Mouse (Mus musculus): Measurements from ENCODE around the gene Gnai2. TPM values are rescaled to one million over a fixed set of nuclear protein-coding genes. Genes with fewer than 3 reads are reported as not detected.

Gene Gnai2
- total and polyA plus RNA-seq, 3 experiments, result 232 to 657 (median 375) TPM

GRCm38 (mm10) chr9:107612191-107612944, 22.8 kb downstream of the Gnai2 start:
- Histone ChIP-seq H3K4me1 (ENCODE audit: insufficient read depth, low read depth, low read length) (peaks cover 44% of the 10 kb centered on the region), H3K4me3 (ENCODE audit: low read depth, low read length) (peak overlapping the region; percentile 68), H3K36me3 (replicated peaks) (peaks cover 37% of the 10 kb centered on the region), H3K9me3 (replicated peaks) (no peaks in the 10 kb centered on the region), H3K27me3 (ENCODE audit: insufficient read depth, low read length) (peaks cover 17% of the 10 kb centered on the region)
- ATAC-seq (ENCODE audit: extremely low read depth, insufficient number of reproducible peaks, low FRiP score, poor library complexity, severe bottlenecking) (peak; percentile 82), DNase-seq (ENCODE audit: low spot score) (peak; percentile 99)
- TF ChIP-seq CTCF (IDR thresholded peaks at IDR 0.05; ENCODE audit: low read depth, low read length), result peak; percentile 90
- TF ChIP-seq TAL1 (conservative IDR thresholded peaks at IDR 0.05; ENCODE audit: low read depth, low read length), result no peak

GRCm38 (mm10) chr9:107611456-107612190, 23.5 kb downstream of the Gnai2 start:
- no peak for TF ChIP-seq GATA2 (IDR thresholded peaks at IDR 0.05; ENCODE audit: borderline replicate concordance, low read depth, low read length)
- no peak for TF ChIP-seq CTCF (IDR thresholded peaks at IDR 0.05; ENCODE audit: low read depth, low read length)
- no peak for TF ChIP-seq GATA1 (IDR thresholded peaks at IDR 0.05; ENCODE audit: borderline replicate concordance, low read length)
- no peak for TF ChIP-seq POLR2AphosphoS5 (IDR thresholded peaks at IDR 0.05; ENCODE audit: insufficient replicate concordance, low read depth, low read length)
- no peak for TF ChIP-seq TAL1 (conservative IDR thresholded peaks at IDR 0.05; ENCODE audit: low read depth, low read length)
- Histone ChIP-seq H3K27me3 (ENCODE audit: insufficient read depth, low read length) (peaks cover 23% of the 10 kb centered on the region), H3K36me3 (replicated peaks) (peaks cover 31% of the 10 kb centered on the region), H3K4me3 (ENCODE audit: low read depth, low read length) (peak overlapping the region; percentile 68; the same call in 1 of the 2 replicates), H3K4me1 (ENCODE audit: insufficient read depth, low read depth, low read length) (peaks cover 51% of the 10 kb centered on the region), H3K9me3 (replicated peaks) (no peaks in the 10 kb centered on the region)
- no peak for DNase-seq (ENCODE audit: low spot score)
- ATAC-seq (ENCODE audit: extremely low read depth, insufficient number of reproducible peaks, low FRiP score, poor library complexity, severe bottlenecking), result no peak

- H3K4me3 ChIP-seq (ENCODE audit: low read depth, low read length), result no peak overlapping the region
- H3K27me3 ChIP-seq (ENCODE audit: insufficient read depth, low read length), result peaks cover 43% of the 10 kb centered on the region
- H3K36me3 ChIP-seq (replicated peaks), result peaks cover 9% of the 10 kb centered on the region
- H3K4me1 ChIP-seq (ENCODE audit: insufficient read depth, low read depth, low read length), result peaks cover 66% of the 10 kb centered on the region
- ATAC-seq (ENCODE audit: extremely low read depth, insufficient number of reproducible peaks, low FRiP score, poor library complexity, severe bottlenecking) (no peak), DNase-seq (ENCODE audit: low spot score) (no peak)
- no peaks in the 10 kb centered on the region for H3K9me3 ChIP-seq (replicated peaks)
- no peak for TF ChIP-seq GATA2 (IDR thresholded peaks at IDR 0.05; ENCODE audit: borderline replicate concordance, low read depth, low read length)
- TF ChIP-seq POLR2AphosphoS5 (IDR thresholded peaks at IDR 0.05; ENCODE audit: insufficient replicate concordance, low read depth, low read length), result no peak
- no peak for TF ChIP-seq TAL1 (conservative IDR thresholded peaks at IDR 0.05; ENCODE audit: low read depth, low read length)
Observed at GRCm38 (mm10) chr9:107609433-107609830, 25.7 kb downstream of the Gnai2 start.

- DNase-seq (ENCODE audit: low spot score) (no peak), ATAC-seq (ENCODE audit: extremely low read depth, insufficient number of reproducible peaks, low FRiP score, poor library complexity, severe bottlenecking) (no peak)
- H3K9me3 ChIP-seq (replicated peaks), result no peaks in the 10 kb centered on the region
- H3K4me1 ChIP-seq (ENCODE audit: insufficient read depth, low read depth, low read length), result peaks cover 66% of the 10 kb centered on the region
- H3K36me3 ChIP-seq (replicated peaks), result peaks cover 4% of the 10 kb centered on the region
- H3K4me3 ChIP-seq (ENCODE audit: low read depth, low read length), result no peak within 1 kb of the TSS
- TF ChIP-seq TAL1 (conservative IDR thresholded peaks at IDR 0.05; ENCODE audit: low read depth, low read length) (no peak), GATA1 (IDR thresholded peaks at IDR 0.05; ENCODE audit: borderline replicate concordance, low read length) (no peak), POLR2AphosphoS5 (IDR thresholded peaks at IDR 0.05; ENCODE audit: insufficient replicate concordance, low read depth, low read length) (no peak), CTCF (IDR thresholded peaks at IDR 0.05; ENCODE audit: low read depth, low read length) (no peak), GATA2 (IDR thresholded peaks at IDR 0.05; ENCODE audit: borderline replicate concordance, low read depth, low read length) (no peak)
- H3K27me3 ChIP-seq (ENCODE audit: insufficient read depth, low read length), result peaks cover 48% of the 10 kb centered on the region
Observed at GRCm38 (mm10) chr9:107608741-107609432, 26.3 kb downstream of the Gnai2 start, which contains the start of gene Sema3b. TSS of gene Sema3b (minus strand) at chr9:107609229.

GRCm38 (mm10) chr9:107607653-107608245, 27.4 kb downstream of the Gnai2 start:
- peaks cover 64% of the 10 kb centered on the region for H3K4me1 ChIP-seq (ENCODE audit: insufficient read depth, low read depth, low read length)
- no peak overlapping the region for H3K4me3 ChIP-seq (ENCODE audit: low read depth, low read length)
- ATAC-seq (ENCODE audit: extremely low read depth, insufficient number of reproducible peaks, low FRiP score, poor library complexity, severe bottlenecking), result no peak
- peaks cover 58% of the 10 kb centered on the region for H3K27me3 ChIP-seq (ENCODE audit: insufficient read depth, low read length)
- no peaks in the 10 kb centered on the region for H3K36me3 ChIP-seq (replicated peaks)
- no peaks in the 10 kb centered on the region for H3K9me3 ChIP-seq (replicated peaks)
- no peak for DNase-seq (ENCODE audit: low spot score)
- TF ChIP-seq CTCF (IDR thresholded peaks at IDR 0.05; ENCODE audit: low read depth, low read length) (no peak), TAL1 (conservative IDR thresholded peaks at IDR 0.05; ENCODE audit: low read depth, low read length) (no peak), GATA1 (IDR thresholded peaks at IDR 0.05; ENCODE audit: borderline replicate concordance, low read length) (no peak), POLR2AphosphoS5 (IDR thresholded peaks at IDR 0.05; ENCODE audit: insufficient replicate concordance, low read depth, low read length) (no peak), GATA2 (IDR thresholded peaks at IDR 0.05; ENCODE audit: borderline replicate concordance, low read depth, low read length) (no peak)

- H3K4me3 ChIP-seq (ENCODE audit: low read depth, low read length), result no peak overlapping the region; the same call in 1 of the 2 replicates
- no peaks in the 10 kb centered on the region for H3K36me3 ChIP-seq (replicated peaks)
- no peaks in the 10 kb centered on the region for H3K9me3 ChIP-seq (replicated peaks)
- ATAC-seq (ENCODE audit: extremely low read depth, insufficient number of reproducible peaks, low FRiP score, poor library complexity, severe bottlenecking) (no peak), DNase-seq (ENCODE audit: low spot score) (no peak)
- H3K4me1 ChIP-seq (ENCODE audit: insufficient read depth, low read depth, low read length), result peaks cover 67% of the 10 kb centered on the region
- TF ChIP-seq TAL1 (conservative IDR thresholded peaks at IDR 0.05; ENCODE audit: low read depth, low read length) (no peak), POLR2AphosphoS5 (IDR thresholded peaks at IDR 0.05; ENCODE audit: insufficient replicate concordance, low read depth, low read length) (no peak), CTCF (IDR thresholded peaks at IDR 0.05; ENCODE audit: low read depth, low read length) (no peak), GATA1 (IDR thresholded peaks at IDR 0.05; ENCODE audit: borderline replicate concordance, low read length) (no peak), GATA2 (IDR thresholded peaks at IDR 0.05; ENCODE audit: borderline replicate concordance, low read depth, low read length) (no peak)
- H3K27me3 ChIP-seq (ENCODE audit: insufficient read depth, low read length), result peaks cover 60% of the 10 kb centered on the region
Observed at GRCm38 (mm10) chr9:107607036-107607435, 28.1 kb downstream of the Gnai2 start.
